In genomic region chr7:27133156-27133555, GRCm38 (mm10) we compare ENCODE assay signal across 15 mouse cellular contexts. TPM values are rescaled to one million over a fixed set of nuclear protein-coding genes. Genes with fewer than 3 reads are reported as not detected.
DNase-seq lines count a peak whose midpoint lies in the region; ATAC-seq and TF ChIP-seq lines count a peak whose summit lies in the region.
"Had no signal": no experiment of that assay in that cellular context is flagged by ENCODE, and none has a peak within 500 bp of the region (broad histone marks: within the 10 kb centered on the region; RNA-seq: fewer than 3 reads in every experiment).

No protein-coding gene starts in this region.

- no peaks in the 10 kb centered on the region for H3K36me3 ChIP-seq in kidney, embryonic 15.5 days
- H3K36me3 ChIP-seq in intestine, postnatal 0 days (ENCODE audit: control insufficient read depth, insufficient read depth) = no peaks in the 10 kb centered on the region
- H3K36me3 ChIP-seq in liver, embryonic 12.5 days = no peaks in the 10 kb centered on the region
- H3K36me3 ChIP-seq in hindbrain, embryonic 16.5 days (ENCODE audit: control insufficient read depth, insufficient read depth, low read length) = no peaks in the 10 kb centered on the region
- H3K36me3 ChIP-seq: embryonic facial prominence, embryonic 15.5 days; limb, embryonic 15.5 days had no signal

- no peak overlapping the region for H3K9ac ChIP-seq in kidney, embryonic 15.5 days
- H3K9ac ChIP-seq in intestine, postnatal 0 days (ENCODE audit: low read depth, low read length) = no peak overlapping the region
- H3K9ac ChIP-seq in liver, embryonic 12.5 days = no peak overlapping the region
- no peak overlapping the region for H3K9ac ChIP-seq in hindbrain, embryonic 16.5 days (ENCODE audit: low read depth, low read length)
- H3K9ac ChIP-seq: embryonic facial prominence, embryonic 15.5 days; limb, embryonic 15.5 days had no signal

- no peak overlapping the region for H3K4me2 ChIP-seq in kidney, embryonic 15.5 days
- H3K4me2 ChIP-seq in intestine, postnatal 0 days (replicated peaks; ENCODE audit: low read depth) = peak overlapping the region; percentile 47
- 0 out of 2 replicates have a peak overlapping the region, but pooled peaks have one; percentile 10 for H3K4me2 ChIP-seq in liver, embryonic 12.5 days
- H3K4me2 ChIP-seq in hindbrain, embryonic 16.5 days (ENCODE audit: low read length) = no peak overlapping the region
- H3K4me2 ChIP-seq: embryonic facial prominence, embryonic 15.5 days; limb, embryonic 15.5 days had no signal

- no peak for ATAC-seq in kidney, embryonic 15.5 days (replicated peaks; ENCODE audit: low FRiP score)
- peak; percentile 68 for ATAC-seq in intestine, postnatal 0 days
- ATAC-seq in liver, embryonic 12.5 days = no peak
- no peak for ATAC-seq in hindbrain, embryonic 16.5 days

- H3K9me3 ChIP-seq in kidney, embryonic 15.5 days (replicated peaks) = no peaks in the 10 kb centered on the region
- H3K9me3 ChIP-seq in intestine, postnatal 0 days (ENCODE audit: control insufficient read depth) = no peaks in the 10 kb centered on the region
- 0 out of 2 replicates have a peak, but pooled peaks cover 2% of the 10 kb centered on the region for H3K9me3 ChIP-seq in liver, embryonic 12.5 days (replicated peaks)
- no peaks in the 10 kb centered on the region for H3K9me3 ChIP-seq in hindbrain, embryonic 16.5 days (ENCODE audit: control insufficient read depth, low read length)
- H3K9me3 ChIP-seq: embryonic facial prominence, embryonic 15.5 days; limb, embryonic 15.5 days had no signal

- peaks cover 14% of the 10 kb centered on the region for H3K4me1 ChIP-seq in kidney, embryonic 15.5 days
- H3K4me1 ChIP-seq in intestine, postnatal 0 days (replicated peaks; ENCODE audit: control insufficient read depth, insufficient read depth, low read length) = 0 out of 2 replicates have a peak, but pooled peaks cover 3% of the 10 kb centered on the region
- H3K4me1 ChIP-seq in liver, embryonic 12.5 days = 0 out of 2 replicates have a peak, but pooled peaks cover 4% of the 10 kb centered on the region
- no peaks in the 10 kb centered on the region for H3K4me1 ChIP-seq in hindbrain, embryonic 16.5 days (ENCODE audit: control insufficient read depth, insufficient read depth, low read depth, low read length)
- H3K4me1 ChIP-seq: embryonic facial prominence, embryonic 15.5 days had no signal

- no peak overlapping the region for H3K4me3 ChIP-seq in kidney, embryonic 15.5 days (replicated peaks)
- H3K4me3 ChIP-seq in intestine, postnatal 0 days (ENCODE audit: low read depth, low read length) = peak overlapping the region; percentile 7; the same call in 1 of the 2 replicates
- H3K4me3 ChIP-seq in liver, embryonic 12.5 days = no peak overlapping the region
- H3K4me3 ChIP-seq in hindbrain, embryonic 16.5 days (ENCODE audit: low read length) = no peak overlapping the region
- H3K4me3 ChIP-seq: embryonic facial prominence, embryonic 15.5 days; limb, embryonic 15.5 days had no signal

- 57% methylated on average over 12 of the region's 12 CpGs for WGBS in kidney, embryonic 15.5 days
- WGBS in intestine, postnatal 0 days = 27% methylated on average over 12 of the region's 12 CpGs
- WGBS in liver, embryonic 12.5 days (ENCODE audit: insufficient replicate concordance) = 56% methylated on average over 12 of the region's 12 CpGs
- 73% methylated on average over 12 of the region's 12 CpGs for WGBS in hindbrain, embryonic 16.5 days

- no peaks in the 10 kb centered on the region for H3K27me3 ChIP-seq in kidney, embryonic 15.5 days
- H3K27me3 ChIP-seq in intestine, postnatal 0 days (replicated peaks; ENCODE audit: control insufficient read depth, insufficient read depth, low read length) = no peaks in the 10 kb centered on the region
- no peaks in the 10 kb centered on the region for H3K27me3 ChIP-seq in liver, embryonic 12.5 days (replicated peaks)
- no peaks in the 10 kb centered on the region for H3K27me3 ChIP-seq in hindbrain, embryonic 16.5 days (replicated peaks; ENCODE audit: control insufficient read depth, insufficient read depth, low read length)
- H3K27me3 ChIP-seq: embryonic facial prominence, embryonic 15.5 days; limb, embryonic 15.5 days had no signal

- no peak for TF ChIP-seq CTCF in intestine, postnatal 0 days (IDR thresholded peaks at IDR 0.05; ENCODE audit: low read depth)

- no peak overlapping the region for H3K27ac ChIP-seq in kidney, embryonic 15.5 days
- H3K27ac ChIP-seq in intestine, postnatal 0 days (ENCODE audit: low read depth, low read length) = no peak overlapping the region
- no peak overlapping the region for H3K27ac ChIP-seq in liver, embryonic 12.5 days
- no peak overlapping the region for H3K27ac ChIP-seq in hindbrain, embryonic 16.5 days (ENCODE audit: low read depth, low read length)
- H3K27ac ChIP-seq: embryonic facial prominence, embryonic 15.5 days; limb, embryonic 15.5 days had no signal

- peak; percentile 23 for DNase-seq in adrenal gland, postnatal 25 days
- no peak for DNase-seq in adrenal gland, adult 18-20 months (ENCODE audit: low spot score in 2 of 2)
- DNase-seq in kidney, adult 18-20 months = peak; percentile 52
- DNase-seq in layer of hippocampus, adult 9-10 months (ENCODE audit: low spot score) = no peak

RNA-seq across cellular contexts. Expression of gene Cyp2f2, which starts 13.4 kb away (rescaled TPM):
- 1,420 and 1,521 TPM in 2 replicates for total RNA-seq in adrenal gland, postnatal 25 days (2021)
- 100 to 1,000 TPM in 1 of 2 experiments, 1 to 10 TPM in 1; 3.5 to 488 TPM for total RNA-seq in adrenal gland, adult 18-20 months (2021)
- not detected in 2 replicates for polyA plus RNA-seq in kidney, embryonic 15.5 days (2015; fragmentation: Nextera tagmentation; extraction: Ambion mirVana)
- 0.31 and 0.42 TPM in 2 replicates for polyA plus RNA-seq in intestine, postnatal 0 days (2015; fragmentation: Nextera tagmentation; extraction: Ambion mirVana)
- not detected in 2 replicates for polyA plus RNA-seq in liver, embryonic 12.5 days (2016; fragmentation: Nextera tagmentation; extraction: Ambion mirVana)
- polyA plus RNA-seq in hindbrain, embryonic 16.5 days (2015; fragmentation: Nextera tagmentation; extraction: Ambion mirVana) = 0.16 and 0.34 TPM in 2 replicates
- total RNA-seq: layer of hippocampus, adult 18-20 months; MEL had no signal

RNA-seq across cellular contexts. Expression of gene Cyp2t4, which starts 20.4 kb away (rescaled TPM):
- total RNA-seq in adrenal gland, postnatal 25 days (2021) = not detected in 2 replicates
- not detected for total RNA-seq in adrenal gland, adult 18-20 months (2021)
- polyA plus RNA-seq in kidney, embryonic 15.5 days (2015; fragmentation: Nextera tagmentation; extraction: Ambion mirVana) = 0.10 TPM in 1 of 2 replicates, not detected in the other
- polyA plus RNA-seq in intestine, postnatal 0 days (2015; fragmentation: Nextera tagmentation; extraction: Ambion mirVana) = not detected in 2 replicates
- not detected in 2 replicates for polyA plus RNA-seq in liver, embryonic 12.5 days (2016; fragmentation: Nextera tagmentation; extraction: Ambion mirVana)
- polyA plus RNA-seq in hindbrain, embryonic 16.5 days (2015; fragmentation: Nextera tagmentation; extraction: Ambion mirVana) = 0.13 and 0.30 TPM in 2 replicates
- total RNA-seq: layer of hippocampus, adult 18-20 months; MEL had no signal
- polyA plus RNA-seq: frontal cortex, adult 2 months; urinary bladder, adult 2 months had no signal

RNA-seq across cellular contexts. Expression of gene Egln2, which starts 33.4 kb away (rescaled TPM):
- total RNA-seq in adrenal gland, postnatal 25 days (2021) = 108 and 120 TPM in 2 replicates
- total RNA-seq in adrenal gland, adult 18-20 months (2021) = 100 to 1,000 TPM in 1 of 2 experiments, 10 to 100 TPM in 1; 76.0 to 106 TPM
- 65.4 and 74.9 TPM in 2 replicates for polyA plus RNA-seq in kidney, embryonic 15.5 days (2015; fragmentation: Nextera tagmentation; extraction: Ambion mirVana)
- polyA plus RNA-seq in intestine, postnatal 0 days (2015; fragmentation: Nextera tagmentation; extraction: Ambion mirVana) = 63.9 and 64.0 TPM in 2 replicates
- polyA plus RNA-seq in liver, embryonic 12.5 days (2016; fragmentation: Nextera tagmentation; extraction: Ambion mirVana) = 39.9 and 41.9 TPM in 2 replicates
- 92.7 and 102 TPM in 2 replicates for polyA plus RNA-seq in hindbrain, embryonic 16.5 days (2015; fragmentation: Nextera tagmentation; extraction: Ambion mirVana)

RNA-seq across cellular contexts. Expression of gene Rab4b, which starts 45.5 kb away (rescaled TPM):
- total RNA-seq in adrenal gland, postnatal 25 days (2021) = 65.7 and 78.2 TPM in 2 replicates
- 10 to 100 TPM; 42.9 to 65.1 TPM for total RNA-seq in adrenal gland, adult 18-20 months (2021)
- polyA plus RNA-seq in kidney, embryonic 15.5 days (2015; fragmentation: Nextera tagmentation; extraction: Ambion mirVana) = 60.1 and 66.8 TPM in 2 replicates
- polyA plus RNA-seq in intestine, postnatal 0 days (2015; fragmentation: Nextera tagmentation; extraction: Ambion mirVana) = 96.2 and 103 TPM in 2 replicates
- polyA plus RNA-seq in liver, embryonic 12.5 days (2016; fragmentation: Nextera tagmentation; extraction: Ambion mirVana) = 32.4 TPM in 2 replicates
- 112 and 118 TPM in 2 replicates for polyA plus RNA-seq in hindbrain, embryonic 16.5 days (2015; fragmentation: Nextera tagmentation; extraction: Ambion mirVana)

RNA-seq across cellular contexts. Expression of gene Gm21983, which starts 47.7 kb away (rescaled TPM):
- total RNA-seq in adrenal gland, postnatal 25 days (2021) = 0.62 TPM in 1 of 2 replicates, not detected in the other
- not detected for total RNA-seq in adrenal gland, adult 18-20 months (2021)
- 1.3 TPM in 1 of 2 replicates, not detected in the other for polyA plus RNA-seq in kidney, embryonic 15.5 days (2015; fragmentation: Nextera tagmentation; extraction: Ambion mirVana)
- polyA plus RNA-seq in intestine, postnatal 0 days (2015; fragmentation: Nextera tagmentation; extraction: Ambion mirVana) = 0.22 TPM in 1 of 2 replicates, not detected in the other
- 0.24 TPM in 1 of 2 replicates, not detected in the other for polyA plus RNA-seq in liver, embryonic 12.5 days (2016; fragmentation: Nextera tagmentation; extraction: Ambion mirVana)
- polyA plus RNA-seq in hindbrain, embryonic 16.5 days (2015; fragmentation: Nextera tagmentation; extraction: Ambion mirVana) = not detected in 2 replicates
- total RNA-seq: layer of hippocampus, adult 18-20 months; MEL had no signal
- polyA plus RNA-seq: heart, embryonic 14.5 days; urinary bladder, adult 2 months had no signal

Comparison
In these comparisons a context has a peak if more than half of its experiments do, and no peak if none do; other contexts are left out.
1. DNase-seq: peak in adrenal gland, postnatal 25 days (single experiment) and kidney, adult 18-20 months (single experiment); none in adrenal gland, adult 18-20 months (0 of 2) and layer of hippocampus, adult 9-10 months (single experiment).
2. H3K4me2 ChIP-seq: peak in intestine, postnatal 0 days (single experiment) and liver, embryonic 12.5 days (single experiment); none in kidney, embryonic 15.5 days (single experiment) and hindbrain, embryonic 16.5 days (single experiment).